Mouse (Mus musculus) gastrocnemius, postnatal 36 days (tissue): Measurements from ENCODE around the gene Palm. TPM values are rescaled to one million over a fixed set of nuclear protein-coding genes. Genes with fewer than 3 reads are reported as not detected.

Experiments
- DNase-seq, 2 experiments: peaks; one replicate each; pipeline ENCODE4 v3.0.0; 2022
- intact Hi-C: fragments of 180-260 bp; cut with DNase I; formaldehyde crosslinking; loops from one replicate; pipeline ENCODE4 v1.15.1; 2025
- microRNA-seq, 2 experiments: library from miRNA; unstranded; fragments of <30 nt; microRNA quantifications; one replicate each; pipeline ENCODE4 v1.2.0; 2021
- total RNA-seq, 2 experiments: library from RNA; stranded (reverse); gene quantifications; 2 replicates each; pipeline ENCODE4 v1.2.3; 2021

Palm gene
- total RNA-seq, 2 experiments from 2014 or later, result 13.8 to 21.4 TPM

DNA sequence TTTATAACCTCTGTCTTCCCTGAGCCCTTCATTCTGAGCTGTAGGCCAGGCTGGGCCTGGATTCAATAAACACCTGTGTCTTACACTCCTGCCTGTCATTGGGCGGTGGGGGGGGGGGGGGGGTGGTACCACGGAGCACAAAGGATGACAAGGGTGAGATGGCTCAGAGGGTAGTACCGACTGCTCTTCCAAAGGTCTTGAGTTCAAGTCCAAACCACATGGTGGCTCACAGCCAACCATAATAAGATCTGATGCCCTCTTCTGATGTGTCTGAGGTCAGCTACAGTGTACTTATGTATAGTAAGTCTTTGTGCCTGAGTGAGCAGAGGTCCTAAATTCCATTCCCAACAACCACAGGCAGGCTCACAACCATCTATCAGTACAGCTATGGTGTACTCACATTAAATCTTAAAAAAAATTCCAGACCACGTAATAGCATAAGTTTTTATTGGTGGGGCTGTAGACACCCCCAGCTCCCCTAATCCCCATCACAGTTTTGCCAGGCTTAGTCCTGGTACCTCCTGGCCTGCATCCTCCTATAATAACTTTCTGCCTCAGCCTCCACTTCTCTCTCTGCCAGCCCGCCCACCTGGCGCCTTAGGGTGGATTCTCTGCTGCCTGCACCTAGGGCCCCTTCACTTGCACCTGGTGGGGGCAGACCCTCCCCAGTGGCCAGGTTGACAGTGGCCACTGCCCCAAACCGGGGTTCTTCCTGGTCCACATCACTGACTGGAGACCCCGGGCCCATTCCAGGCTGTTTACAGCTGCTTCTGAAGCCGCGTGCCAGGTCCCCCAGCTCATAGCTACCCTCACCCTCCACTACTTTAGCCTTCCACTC is 71.2 kb downstream of the Palm start:
- intact Hi-C loops, result no loop called here
- no peak for DNase-seq

DNA sequence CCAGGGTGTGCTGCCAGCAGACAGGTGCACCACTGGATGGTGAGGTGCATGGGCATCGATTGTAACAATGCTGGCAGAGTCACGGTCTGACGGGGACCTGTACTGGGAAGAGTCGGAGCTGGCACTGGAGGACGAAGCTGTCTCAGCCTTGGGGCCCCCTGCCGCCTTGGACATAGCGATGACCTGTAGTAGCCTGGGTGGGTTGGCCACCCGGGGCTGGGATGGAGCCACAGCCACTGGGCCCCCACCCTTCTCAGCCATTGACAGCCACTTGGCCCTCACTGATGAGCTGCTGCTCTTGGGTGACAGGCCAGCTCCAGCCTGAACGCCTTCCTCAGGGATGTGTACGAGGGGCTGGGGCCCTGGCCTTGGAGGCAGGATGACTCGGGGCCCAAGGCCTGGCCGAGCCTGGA is 71.8 kb downstream of the Palm start:
- no peak for DNase-seq
- intact Hi-C loops, result no loop called here

GRCm38 (mm10) chr10:79865801-79866295 is 72.5 kb downstream of the Palm start:
- intact Hi-C loops, result no loop called here
- no peak for DNase-seq

GRCm38 (mm10) chr10:79866601-79867000 is 73.2 kb downstream of the Palm start:
- intact Hi-C loops, result no loop called here
- no peak for DNase-seq

Small RNA genes within 50 kb of the gene (microRNA-seq; reads per million reads assigned to microRNA genes)
- 0 reads per million in 2 experiments for gene Mir6910

Other genes starting within 250 kb of the Palm start
- 10 to 100 TPM; 14.0 to 15.2 TPM for gene Mier2, start 238.4 kb upstream of the Palm start, total RNA-seq
- not detected for gene Theg, start 206.2 kb upstream of the Palm start, total RNA-seq
- gene C2cd4c, start 179.5 kb upstream of the Palm start, total RNA-seq, result under 1 TPM; 0.10 to 0.25 TPM
- gene Shc2, start 155.7 kb upstream of the Palm start, total RNA-seq, result 1 to 10 TPM; 2.3 to 2.5 TPM
- 10 to 100 TPM; 55.1 to 58.1 TPM for gene Odf3l2, start 147.8 kb upstream of the Palm start, total RNA-seq
- gene Madcam1, start 129.0 kb upstream of the Palm start, total RNA-seq, result not detected
- 10 to 100 TPM; 19.2 to 19.6 TPM for gene Tpgs1, start 124.2 kb upstream of the Palm start, total RNA-seq
- gene Cdc34, start 111.4 kb upstream of the Palm start, total RNA-seq, result 100 to 1,000 TPM; 344 to 378 TPM
- gene Gzmm, start 104.6 kb upstream of the Palm start, total RNA-seq, result 1 to 10 TPM; 4.4 to 6.0 TPM
- gene Bsg, start 89.1 kb upstream of the Palm start, total RNA-seq, result 100 to 1,000 TPM; 528 to 635 TPM
- under 1 TPM; 0.72 to 0.79 TPM for gene Hcn2, start 76.9 kb upstream of the Palm start, total RNA-seq
- 10 to 100 TPM; 29.4 to 33.2 TPM for gene Polrmt, start 47.0 kb upstream of the Palm start, total RNA-seq
- not detected for gene Fgf22, start 38.5 kb upstream of the Palm start, total RNA-seq
- 10 to 100 TPM; 35.1 to 40.1 TPM for gene Rnf126, start 26.6 kb upstream of the Palm start, total RNA-seq
- gene Fstl3, start 16.3 kb upstream of the Palm start, total RNA-seq, result 1 to 10 TPM; 1.2 to 1.8 TPM
- gene Prss57, start 2.6 kb upstream of the Palm start, total RNA-seq, result not detected
- not detected for gene Misp, start 27.4 kb downstream of the Palm start, total RNA-seq
- gene Ptbp1, start 60.9 kb downstream of the Palm start, total RNA-seq, result 10 to 100 TPM; 17.2 to 17.4 TPM
- not detected for gene Prtn3, start 80.9 kb downstream of the Palm start, total RNA-seq
- not detected for gene Plppr3, start 81.1 kb downstream of the Palm start, total RNA-seq
- not detected for gene Elane, start 92.7 kb downstream of the Palm start, total RNA-seq
- 10 to 100 TPM; 47.6 to 86.0 TPM for gene Cfd, start 97.3 kb downstream of the Palm start, total RNA-seq
- gene Med16, start 115.4 kb downstream of the Palm start, total RNA-seq, result 10 to 100 TPM; 27.5 to 35.3 TPM
- gene Gm26602, start 117.3 kb downstream of the Palm start, total RNA-seq, result not detected
- gene Kiss1r, start 123.4 kb downstream of the Palm start, total RNA-seq, result under 1 TPM in 1 of 2 experiments, not detected in 1; 0.23 TPM
- gene R3hdm4, start 127.6 kb downstream of the Palm start, total RNA-seq, result 100 to 1,000 TPM; 114 to 118 TPM
- gene Arid3a, start 133.5 kb downstream of the Palm start, total RNA-seq, result 1 to 10 TPM; 1.3 to 1.8 TPM
- 10 to 100 TPM; 17.5 to 23.9 TPM for gene Wdr18, start 166.6 kb downstream of the Palm start, total RNA-seq
- under 1 TPM; 0.07 to 0.15 TPM for gene Grin3b, start 177.1 kb downstream of the Palm start, total RNA-seq
- gene Tmem259, start 190.8 kb downstream of the Palm start, total RNA-seq, result 10 to 100 TPM; 71.5 to 72.4 TPM
- gene Cnn2, start 195.0 kb downstream of the Palm start, total RNA-seq, result 1 to 10 TPM; 5.2 to 6.0 TPM
- 1 to 10 TPM; 5.4 to 5.8 TPM for gene Abca7, start 202.9 kb downstream of the Palm start, total RNA-seq
- 1 to 10 TPM; 1.1 to 2.7 TPM for gene Arhgap45, start 223.1 kb downstream of the Palm start, total RNA-seq
- gene Polr2e, start 246.2 kb downstream of the Palm start, total RNA-seq, result 10 to 100 TPM; 36.0 to 42.5 TPM